ENCODE assay signal across 15 mouse cellular contexts in genomic region chr4:33893841-33894240, GRCm38 (mm10). TPM values are rescaled to one million over a fixed set of nuclear protein-coding genes. Genes with fewer than 3 reads are reported as not detected.
DNase-seq lines count a peak whose midpoint lies in the region; ATAC-seq and TF ChIP-seq lines count a peak whose summit lies in the region.
"Had no signal": no experiment of that assay in that cellular context is flagged by ENCODE, and none has a peak within 500 bp of the region (broad histone marks: within the 10 kb centered on the region; RNA-seq: fewer than 3 reads in every experiment).

No protein-coding gene starts in this region.

- no peak overlapping the region for H3K4me2 ChIP-seq in forebrain, embryonic 11.5 days (ENCODE audit: low read depth, low read length, severe bottlenecking)
- no peak overlapping the region for H3K4me2 ChIP-seq in forebrain, postnatal 0 days (ENCODE audit: low read depth)
- H3K4me2 ChIP-seq in midbrain, embryonic 16.5 days (ENCODE audit: low read length), result no peak overlapping the region
- H3K4me2 ChIP-seq: embryonic facial prominence, embryonic 15.5 days; hindbrain, embryonic 14.5 days had no signal

- peak; percentile 42 for DNase-seq in forebrain, embryonic 11.5 days (ENCODE audit: low spot score)
- DNase-seq in forebrain, postnatal 0 days, result no peak
- peak; percentile 71 to 88 for DNase-seq in frontal cortex, adult 2 months (ENCODE audit: extremely low spot score in 1 of 2, low spot score in 1 of 2)
- DNase-seq in layer of hippocampus, postnatal 36 days, result peak; percentile 54 to 56
- peak; percentile 79 to 85 for DNase-seq in right cerebral cortex, postnatal 10 days (ENCODE audit: low spot score in 2 of 2)
- DNase-seq in heart, adult 11 months, result no peak
- DNase-seq in thymus, postnatal 10 days (ENCODE audit: low spot score in 2 of 2), result no peak
- DNase-seq: heart, adult 2 months; kidney, postnatal 14 days; thymus, postnatal 14 days had no signal

- no peaks in the 10 kb centered on the region for H3K36me3 ChIP-seq in forebrain, embryonic 11.5 days (ENCODE audit: control insufficient read depth, insufficient read depth, low read length)
- no peaks in the 10 kb centered on the region for H3K36me3 ChIP-seq in forebrain, postnatal 0 days (ENCODE audit: insufficient read depth)
- no peaks in the 10 kb centered on the region for H3K36me3 ChIP-seq in midbrain, embryonic 16.5 days (ENCODE audit: control insufficient read depth, insufficient read depth, low read length)
- H3K36me3 ChIP-seq: embryonic facial prominence, embryonic 15.5 days had no signal

- H3K9me3 ChIP-seq in forebrain, embryonic 11.5 days (ENCODE audit: control insufficient read depth, low read length), result no peaks in the 10 kb centered on the region
- H3K9me3 ChIP-seq in forebrain, postnatal 0 days (ENCODE audit: low read length), result no peaks in the 10 kb centered on the region
- no peaks in the 10 kb centered on the region for H3K9me3 ChIP-seq in midbrain, embryonic 16.5 days (replicated peaks; ENCODE audit: control insufficient read depth, low read length, poor library complexity, severe bottlenecking)
- H3K9me3 ChIP-seq: embryonic facial prominence, embryonic 15.5 days had no signal

- no peak overlapping the region for H3K9ac ChIP-seq in forebrain, embryonic 11.5 days (ENCODE audit: low read length)
- H3K9ac ChIP-seq in forebrain, postnatal 0 days, result no peak overlapping the region
- no peak overlapping the region for H3K9ac ChIP-seq in midbrain, embryonic 16.5 days (ENCODE audit: low read depth, low read length)
- H3K9ac ChIP-seq: embryonic facial prominence, embryonic 15.5 days; hindbrain, embryonic 14.5 days had no signal

- no peak for TF ChIP-seq CTCF in forebrain, postnatal 0 days (IDR thresholded peaks at IDR 0.05; ENCODE audit: low read depth)

- no peaks in the 10 kb centered on the region for H3K27me3 ChIP-seq in forebrain, embryonic 11.5 days (ENCODE audit: control insufficient read depth, insufficient read depth, low read length)
- no peaks in the 10 kb centered on the region for H3K27me3 ChIP-seq in forebrain, postnatal 0 days (ENCODE audit: insufficient read depth, low read length)
- H3K27me3 ChIP-seq in midbrain, embryonic 16.5 days (ENCODE audit: control insufficient read depth, insufficient read depth, low read depth, low read length), result no peaks in the 10 kb centered on the region
- H3K27me3 ChIP-seq: embryonic facial prominence, embryonic 15.5 days had no signal

- WGBS in forebrain, embryonic 11.5 days, result 83% methylated on average over 7 of the region's 7 CpGs
- 61% methylated on average over 7 of the region's 7 CpGs for WGBS in forebrain, postnatal 0 days
- 75% methylated on average over 7 of the region's 7 CpGs for WGBS in midbrain, embryonic 16.5 days

- ATAC-seq in forebrain, embryonic 11.5 days (replicated peaks; ENCODE audit: low FRiP score), result no peak
- ATAC-seq in forebrain, postnatal 0 days, result no peak; the same call in 1 of the 2 replicates
- ATAC-seq in midbrain, embryonic 16.5 days, result no peak
- ATAC-seq: activated CD4-positive, CD25-positive, alpha-beta regulatory T cell, adult 4 months had no signal

- no peak overlapping the region for H3K27ac ChIP-seq in forebrain, embryonic 11.5 days (ENCODE audit: low read depth, low read length)
- no peak overlapping the region for H3K27ac ChIP-seq in forebrain, postnatal 0 days (ENCODE audit: low read depth, low read length)
- no peak overlapping the region for H3K27ac ChIP-seq in midbrain, embryonic 16.5 days (ENCODE audit: low read length)
- H3K27ac ChIP-seq: embryonic facial prominence, embryonic 15.5 days; heart, adult 2 months; hindbrain, embryonic 14.5 days had no signal

- no peaks in the 10 kb centered on the region for H3K4me1 ChIP-seq in forebrain, embryonic 11.5 days (replicated peaks; ENCODE audit: control insufficient read depth, insufficient read depth, low read length)
- H3K4me1 ChIP-seq in forebrain, postnatal 0 days (ENCODE audit: insufficient read depth), result no peaks in the 10 kb centered on the region
- H3K4me1 ChIP-seq in midbrain, embryonic 16.5 days (ENCODE audit: control insufficient read depth, insufficient read depth, low read length), result no peaks in the 10 kb centered on the region
- H3K4me1 ChIP-seq: embryonic facial prominence, embryonic 15.5 days had no signal

- H3K4me3 ChIP-seq in forebrain, embryonic 11.5 days (ENCODE audit: low read depth, low read length), result no peak overlapping the region
- H3K4me3 ChIP-seq in forebrain, postnatal 0 days (ENCODE audit: low read depth, low read length), result no peak overlapping the region
- no peak overlapping the region for H3K4me3 ChIP-seq in midbrain, embryonic 16.5 days (ENCODE audit: low read depth, low read length)
- H3K4me3 ChIP-seq: embryonic facial prominence, embryonic 15.5 days; heart, adult 2 months; megakaryocyte, embryonic 14.5 days had no signal

RNA-seq across cellular contexts. Expression of gene Cnr1, which starts 30.6 kb away (rescaled TPM):
- polyA plus RNA-seq in forebrain, embryonic 11.5 days (2014; fragmentation: Nextera tagmentation; extraction: Ambion mirVana), result 14.9 and 16.1 TPM in 2 replicates
- total RNA-seq in forebrain, postnatal 0 days (2014; rRNA removed), result 175 and 178 TPM in 2 replicates
- 44.6 and 48.0 TPM in 2 replicates for polyA plus RNA-seq in forebrain, postnatal 0 days (2015; fragmentation: Nextera tagmentation; extraction: Ambion mirVana)
- polyA plus RNA-seq in frontal cortex, adult 2 months (2012; rRNA removed), result 44.1 and 71.7 TPM in 2 replicates
- 100 to 1,000 TPM; 171 to 199 TPM for total RNA-seq in layer of hippocampus, postnatal 36 days (2021)
- polyA plus RNA-seq in midbrain, embryonic 16.5 days (2015; fragmentation: Nextera tagmentation; extraction: Ambion mirVana), result 51.7 and 51.9 TPM in 2 replicates
- polyA plus RNA-seq: activated CD4-positive, CD25-positive, alpha-beta regulatory T cell, adult 4 months had no signal

Comparison
In these comparisons a context has a peak if more than half of its experiments do, and no peak if none do; other contexts are left out.
1. DNase-seq: peak in forebrain, embryonic 11.5 days (single experiment), frontal cortex, adult 2 months (2 of 2), layer of hippocampus, postnatal 36 days (2 of 2) and right cerebral cortex, postnatal 10 days (2 of 2); none in forebrain, postnatal 0 days (single experiment), heart, adult 11 months (single experiment) and thymus, postnatal 10 days (0 of 2).